Mouse (Mus musculus): ENCODE measurements around the gene Psmc3ip.
"Not testable (repeated sequence)": the region's sequence is repeated elsewhere in the genome, so short reads cannot be mapped to it uniquely, and the experiment has no call there.

The Psmc3ip gene

DNA sequence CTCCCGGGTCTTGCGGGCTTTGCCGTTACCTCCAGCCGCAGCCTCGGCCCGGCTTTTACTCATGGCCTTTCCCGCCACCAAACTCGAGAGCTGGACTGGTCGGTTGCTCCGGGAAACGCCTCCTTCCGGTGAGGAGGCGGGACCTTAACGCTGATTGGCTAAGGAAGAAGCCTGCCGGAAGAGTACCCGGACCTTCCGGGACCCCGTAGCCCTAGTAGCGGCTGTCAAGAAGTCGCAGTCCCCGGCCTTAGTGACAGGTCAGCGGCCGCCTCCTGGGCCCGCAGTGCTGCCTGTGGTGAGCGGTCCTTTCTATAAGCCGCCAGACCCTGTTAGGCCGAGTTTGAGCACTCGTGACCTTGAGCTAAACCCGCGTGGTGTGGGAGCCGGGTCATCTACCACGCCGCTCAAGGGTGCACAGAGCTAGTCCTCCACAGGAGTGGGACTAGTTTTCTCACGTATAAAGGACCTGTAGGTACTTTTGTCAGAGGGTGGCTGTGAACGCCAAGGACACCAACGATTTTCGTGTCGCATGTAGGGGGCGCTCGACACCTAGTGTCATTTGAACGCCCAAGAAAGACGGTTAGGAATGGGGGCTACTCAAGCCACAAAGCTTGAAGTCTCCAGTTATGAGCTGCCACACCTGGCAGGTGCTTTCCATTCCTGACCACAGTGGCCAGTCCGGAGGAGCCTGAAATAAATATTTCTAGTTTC, at the start of gene Psmc3ip:
Gene Psmc3ip, minus strand, starts transcription at position 123 of the 711 bp plus-strand sequence.
- DNase-seq (ENCODE audit: low spot score in 2 of 2) = peak; percentile 93 to 95

DNA sequence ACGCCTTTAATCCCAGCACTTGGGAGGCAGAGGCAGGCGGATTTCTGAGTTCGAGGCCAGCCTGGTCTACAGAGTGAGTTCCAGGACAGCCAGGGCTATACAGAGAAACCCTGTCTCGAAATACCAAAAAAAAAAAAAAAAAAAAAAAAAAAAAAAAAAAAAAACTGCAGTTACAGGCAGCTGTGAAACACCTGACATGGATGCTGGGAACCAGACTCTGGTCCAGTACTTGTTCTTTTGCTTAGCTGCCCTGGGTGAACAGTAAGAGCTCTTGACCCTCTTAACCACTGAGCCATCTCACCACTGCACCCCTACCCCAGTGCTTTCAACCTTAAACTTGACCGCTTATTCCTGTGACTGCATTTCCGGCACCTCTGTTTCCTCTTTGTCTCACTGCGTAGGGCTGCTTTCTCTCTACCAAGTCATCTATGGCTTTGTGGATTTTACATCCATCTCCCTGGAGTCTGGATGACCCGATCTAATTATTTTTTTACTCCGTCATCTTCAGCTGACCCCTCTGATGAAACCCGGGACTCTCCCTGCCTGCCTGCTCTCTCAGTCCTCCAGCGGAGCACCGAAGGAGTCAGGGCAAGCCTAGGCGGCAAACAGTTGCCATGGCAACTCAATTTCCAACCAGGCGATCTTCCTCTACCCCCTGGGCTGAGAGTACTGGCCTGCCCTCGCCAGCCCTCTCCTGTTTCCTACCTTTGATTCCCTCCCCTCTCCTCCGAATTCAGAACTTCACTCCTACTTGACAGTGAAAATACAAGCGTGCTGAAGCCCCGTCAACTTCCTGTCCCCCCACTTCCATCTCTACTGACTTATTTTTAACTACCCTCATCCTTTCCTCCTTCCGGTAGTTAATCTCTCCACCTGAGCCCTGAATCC, 48.3 kb upstream of the Psmc3ip start:
- DNase-seq (ENCODE audit: low spot score in 2 of 2) = peak; percentile 65 to 66

DNA sequence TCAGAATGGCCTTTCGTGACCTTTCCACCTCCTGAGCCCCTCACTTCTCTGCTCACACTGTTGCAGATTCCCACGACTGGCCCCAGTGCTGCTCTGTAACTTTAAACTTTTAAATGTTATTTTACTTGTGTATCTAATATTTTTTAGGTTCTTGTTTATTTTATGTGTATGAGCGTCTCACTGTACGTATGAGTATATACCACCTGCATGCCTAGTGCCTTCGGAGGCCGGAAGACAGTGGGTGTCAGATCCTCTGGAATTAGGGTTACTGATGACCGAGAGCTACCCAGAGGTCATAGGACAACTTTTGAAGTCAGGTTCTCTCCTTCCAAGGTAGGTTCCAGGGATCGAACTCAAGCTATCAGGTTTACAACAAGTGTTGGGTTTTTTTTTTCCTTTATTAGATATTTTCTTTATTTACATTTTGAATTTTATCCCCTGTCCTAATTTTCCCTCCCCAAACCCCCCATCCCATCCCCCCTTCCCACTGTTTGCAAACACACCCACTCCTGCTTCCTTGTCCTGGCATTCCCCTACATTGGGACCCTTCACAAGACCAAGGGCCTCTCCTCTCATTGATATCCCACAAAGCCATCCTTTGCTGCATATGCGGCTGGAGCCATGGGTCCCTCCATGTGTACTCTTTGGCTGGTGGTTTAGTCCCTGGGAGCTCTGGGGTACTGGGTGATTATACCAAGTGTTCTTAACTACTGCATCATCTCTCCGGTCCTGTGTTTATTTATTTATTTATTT, 47.2 kb upstream of the Psmc3ip start:
- no peak for DNase-seq (ENCODE audit: low spot score in 2 of 2)

DNA sequence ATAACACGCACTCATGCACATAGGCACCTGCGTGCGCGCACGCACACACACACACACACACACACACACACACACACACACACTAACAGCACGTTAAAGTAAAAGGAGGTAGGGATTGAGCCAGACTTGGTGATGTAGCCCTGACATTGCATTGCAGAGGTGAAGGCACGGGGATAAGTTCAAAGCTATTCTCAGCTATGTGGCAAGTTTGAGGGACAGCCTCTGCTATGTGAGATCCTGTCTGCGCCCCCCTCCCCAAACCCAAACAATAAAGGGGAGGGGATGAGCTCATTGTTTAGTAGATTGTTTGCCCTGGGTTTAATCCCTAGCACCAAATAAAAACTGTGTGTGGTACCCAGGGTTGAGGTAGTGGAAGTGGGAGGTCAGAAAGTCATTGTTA, 45.9 kb upstream of the Psmc3ip start:
- no peak for DNase-seq (ENCODE audit: low spot score in 2 of 2)

DNA sequence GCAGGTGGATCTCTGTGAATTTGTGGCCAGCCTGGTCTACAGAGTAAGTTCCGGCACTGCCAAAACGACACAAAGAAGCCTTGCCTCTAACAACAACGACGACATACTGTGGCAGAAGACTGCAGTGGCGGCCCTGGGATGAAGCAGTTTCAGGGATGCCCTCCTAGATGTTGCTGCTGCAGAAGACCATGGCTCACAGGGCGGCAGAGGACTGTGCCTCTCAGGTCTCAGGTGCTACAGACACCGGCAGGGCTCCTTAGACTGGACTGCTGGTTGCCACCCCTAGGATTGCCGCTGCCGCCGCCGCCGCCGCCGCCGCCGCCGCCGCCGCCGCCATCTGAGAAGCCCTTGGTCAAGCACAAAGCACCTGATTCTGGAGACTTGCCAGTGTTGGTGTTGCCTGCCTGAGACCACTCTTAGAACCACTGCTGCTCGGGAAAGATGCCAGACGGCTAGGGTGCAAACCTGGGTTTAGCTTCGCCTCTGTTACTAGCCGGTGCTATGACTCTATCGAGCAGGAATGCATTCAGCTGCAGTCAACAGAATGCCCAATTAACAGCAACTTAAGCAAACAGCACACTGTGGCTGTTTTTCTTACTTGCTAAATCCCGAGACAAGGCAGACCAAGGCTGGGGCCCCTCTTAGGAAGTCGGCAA, 45.1 kb upstream of the Psmc3ip start:
- no peak for DNase-seq (ENCODE audit: low spot score in 2 of 2)

DNA sequence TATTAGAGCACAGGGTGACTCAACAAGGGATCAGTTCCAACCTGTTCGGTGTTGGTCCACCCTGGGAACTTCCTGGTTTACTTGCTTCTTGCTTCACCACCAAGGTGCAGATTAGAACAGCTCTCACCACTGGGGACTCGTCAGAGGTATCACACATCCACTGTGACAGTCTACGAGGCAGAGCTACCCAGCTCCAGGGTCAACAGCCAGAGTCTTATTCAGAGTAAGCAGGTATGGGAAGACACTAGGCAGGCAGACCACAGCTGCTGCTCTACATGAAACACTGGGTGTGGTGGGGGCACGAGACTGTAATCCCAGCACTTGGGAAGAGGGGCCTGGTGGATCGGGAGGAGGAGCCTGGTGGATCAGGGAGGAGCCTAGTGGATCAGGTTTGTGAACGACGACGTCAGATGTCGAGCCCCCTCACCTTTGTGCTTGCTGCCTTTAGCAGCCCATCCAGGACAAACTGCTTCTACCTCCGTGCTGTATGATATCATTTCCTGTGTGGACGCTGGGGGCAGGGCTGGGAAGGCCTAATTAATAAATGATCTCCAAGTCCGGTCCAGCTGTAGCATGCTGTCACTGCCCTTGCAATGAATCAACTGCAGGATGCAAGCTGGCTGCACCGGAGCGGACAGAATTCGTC, 43.4 kb upstream of the Psmc3ip start:
- DNase-seq (ENCODE audit: low spot score in 2 of 2) = no peak

DNA sequence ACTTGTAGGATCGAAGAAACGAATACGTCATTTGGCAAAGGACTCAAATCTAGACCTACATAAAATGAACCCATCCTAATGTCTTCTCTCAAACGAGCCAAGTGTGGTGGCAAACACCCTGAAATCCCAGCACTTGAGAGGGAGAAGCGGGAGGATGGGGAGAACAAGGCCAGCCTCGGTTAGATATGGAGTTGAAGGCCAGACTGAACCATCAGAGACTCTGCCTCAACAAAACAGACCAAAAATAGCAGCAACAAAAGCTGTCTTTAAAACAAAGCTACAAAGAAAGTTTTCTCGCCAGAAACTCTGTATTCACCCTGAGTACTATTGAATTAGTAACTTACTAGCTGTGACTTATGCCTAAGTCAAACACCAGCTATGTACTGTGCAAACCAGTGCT, 41.8 kb upstream of the Psmc3ip start:
- DNase-seq (ENCODE audit: low spot score in 2 of 2) = no peak

DNA sequence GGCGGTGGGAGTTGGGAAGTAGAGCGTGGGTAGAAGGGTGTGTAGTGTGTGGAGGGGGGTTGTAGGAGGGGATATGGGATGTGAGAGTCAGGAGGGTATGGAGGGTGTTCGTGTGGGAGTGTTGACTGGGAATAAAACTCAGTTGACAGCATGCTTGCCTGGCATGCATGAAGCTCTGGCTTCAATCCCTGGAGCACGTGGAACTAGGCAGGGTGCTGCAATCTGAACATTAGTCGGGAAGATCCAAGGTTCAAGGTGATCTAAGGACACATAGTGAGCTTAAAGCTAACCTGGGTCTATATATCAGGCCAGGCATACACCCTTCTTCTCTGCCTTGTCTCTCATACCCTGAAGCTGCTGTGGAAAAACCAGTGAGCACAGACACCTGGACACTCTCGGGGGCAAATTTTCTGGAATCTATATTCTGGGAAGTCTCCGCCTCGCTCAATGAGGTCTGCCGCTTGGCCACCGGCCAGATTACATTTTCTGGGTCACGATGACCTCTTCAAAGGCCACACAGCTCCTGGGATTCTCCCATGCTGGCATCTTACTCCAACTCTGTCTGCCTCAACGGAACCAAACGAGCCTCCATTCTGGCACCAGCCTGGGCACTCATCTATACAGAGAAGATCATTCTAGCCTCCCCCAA, 39.1 kb upstream of the Psmc3ip start:
- DNase-seq (ENCODE audit: low spot score in 2 of 2) = no peak

DNA sequence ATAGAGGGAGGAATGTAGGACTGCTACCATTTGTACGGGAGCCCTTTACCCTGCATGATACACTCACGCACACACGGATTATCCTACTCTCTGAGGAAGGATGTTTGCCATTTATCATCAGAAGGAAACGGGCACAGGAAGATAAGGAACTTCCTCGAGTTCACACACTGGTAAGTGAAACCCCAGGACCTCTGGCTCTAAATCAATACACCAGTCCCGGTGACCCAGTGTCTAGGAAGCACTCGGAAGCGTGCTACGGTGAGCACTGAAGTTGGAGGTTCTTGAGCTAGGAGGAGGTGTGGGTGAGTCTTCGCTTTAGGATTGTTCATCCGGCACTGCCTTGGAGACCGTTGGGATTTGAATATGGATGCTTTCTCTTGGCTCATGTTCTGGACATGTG, 37.8 kb upstream of the Psmc3ip start:
- DNase-seq (ENCODE audit: low spot score in 2 of 2) = no peak

DNA sequence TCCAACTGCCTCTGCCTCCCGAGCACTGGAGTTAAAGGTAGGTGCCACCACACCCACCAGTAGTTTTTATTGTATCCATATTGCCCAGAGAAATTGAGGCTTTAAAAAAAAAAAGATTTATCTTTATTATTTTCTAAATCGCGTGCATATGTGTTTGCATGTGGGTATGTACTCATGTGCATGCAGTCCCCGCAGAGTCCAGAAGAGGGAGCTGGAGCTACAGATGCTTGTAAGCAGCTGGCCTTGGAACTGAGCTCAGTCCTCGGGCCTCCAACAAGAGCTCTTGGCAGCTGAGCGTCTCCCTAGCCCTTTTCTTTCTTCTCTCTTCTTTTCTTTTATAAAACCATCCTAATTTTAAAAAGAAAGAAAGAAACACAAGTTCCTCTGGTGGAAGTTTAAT, 36.5 kb upstream of the Psmc3ip start:
- no peak for DNase-seq (ENCODE audit: low spot score in 2 of 2)

DNA sequence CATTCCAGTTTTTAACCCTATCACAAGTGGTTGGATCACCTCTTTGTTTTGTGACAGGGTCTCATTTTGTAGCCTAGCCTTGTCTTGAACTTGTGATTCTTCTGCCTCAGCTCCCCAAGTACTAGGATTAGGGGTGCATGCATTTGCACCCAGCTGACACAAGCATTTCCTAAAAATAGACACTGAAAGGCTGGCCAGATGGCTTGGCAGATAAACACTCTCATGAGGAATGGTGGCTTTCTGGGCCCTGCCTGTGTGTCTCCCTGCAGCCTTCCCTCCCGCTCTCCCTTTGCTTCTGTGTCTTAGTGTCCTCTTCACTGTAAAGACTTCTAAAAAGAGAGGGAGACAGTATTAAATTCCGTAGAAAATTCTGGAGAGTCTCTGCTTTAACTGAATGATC, 36.0 kb upstream of the Psmc3ip start:
- no peak for DNase-seq (ENCODE audit: low spot score in 2 of 2)

DNA sequence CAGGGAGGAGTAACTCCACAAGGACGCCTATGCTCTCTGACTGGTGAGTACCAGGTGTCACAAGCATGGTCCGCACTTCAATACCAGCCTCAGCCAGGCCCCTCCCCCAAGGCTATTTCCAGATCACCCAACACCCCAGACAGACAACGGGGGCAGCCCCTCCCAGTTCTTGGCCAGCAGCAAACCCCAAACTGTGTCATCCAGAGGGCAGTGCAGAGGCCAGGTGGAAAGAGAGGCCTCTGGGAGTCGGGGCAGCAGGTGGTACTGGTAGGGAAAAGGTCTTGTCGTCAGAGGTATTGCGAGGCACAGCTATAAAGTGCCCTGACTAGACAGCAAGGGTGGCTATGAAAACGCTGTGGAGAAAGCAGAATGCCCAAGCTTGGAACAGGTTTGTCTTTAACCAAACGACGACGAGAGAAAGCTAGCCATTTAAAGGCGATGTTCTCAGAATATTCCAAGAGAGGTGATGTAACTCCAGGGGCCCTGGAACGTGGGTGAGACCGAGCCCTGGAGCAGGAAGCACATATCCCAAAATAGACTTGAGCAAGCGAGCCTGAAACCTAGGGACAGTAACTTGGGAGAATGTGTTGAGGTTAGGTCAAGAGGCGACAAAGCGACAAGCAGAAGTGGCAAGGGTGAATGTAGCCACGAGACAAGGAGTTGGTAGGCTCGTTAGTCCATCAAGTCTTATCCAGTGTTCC, 35.0 kb upstream of the Psmc3ip start:
- no peak for DNase-seq (ENCODE audit: low spot score in 2 of 2)

DNA sequence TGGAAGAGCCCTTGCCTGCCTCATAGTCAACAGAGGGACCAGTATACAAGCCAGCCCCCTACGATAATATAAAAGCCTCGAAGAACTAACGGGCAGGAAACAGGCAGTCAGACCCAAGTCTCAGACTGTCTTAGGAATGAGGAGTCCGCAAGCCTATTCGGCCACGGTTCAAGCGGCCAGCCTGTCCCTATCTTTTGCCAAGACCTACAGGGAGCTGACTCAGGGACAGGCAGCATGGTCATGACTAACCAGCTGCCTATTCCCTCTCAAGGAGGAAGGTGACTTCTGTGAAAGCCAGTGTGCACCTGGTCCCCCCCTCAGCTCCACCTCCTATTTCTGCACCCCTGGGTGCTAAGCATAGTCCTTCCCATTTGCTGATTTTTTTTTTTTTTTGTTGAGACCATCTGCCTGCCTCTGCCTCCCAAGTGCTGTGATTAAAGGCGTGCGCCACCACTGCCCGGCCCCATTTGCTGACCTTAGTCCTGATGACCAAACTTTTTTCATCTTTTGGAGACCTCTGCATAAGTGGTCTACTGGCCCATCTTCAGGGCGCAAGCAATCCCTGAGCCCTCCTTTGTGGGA, 33.9 kb upstream of the Psmc3ip start:
- DNase-seq (ENCODE audit: low spot score in 2 of 2) = no peak

DNA sequence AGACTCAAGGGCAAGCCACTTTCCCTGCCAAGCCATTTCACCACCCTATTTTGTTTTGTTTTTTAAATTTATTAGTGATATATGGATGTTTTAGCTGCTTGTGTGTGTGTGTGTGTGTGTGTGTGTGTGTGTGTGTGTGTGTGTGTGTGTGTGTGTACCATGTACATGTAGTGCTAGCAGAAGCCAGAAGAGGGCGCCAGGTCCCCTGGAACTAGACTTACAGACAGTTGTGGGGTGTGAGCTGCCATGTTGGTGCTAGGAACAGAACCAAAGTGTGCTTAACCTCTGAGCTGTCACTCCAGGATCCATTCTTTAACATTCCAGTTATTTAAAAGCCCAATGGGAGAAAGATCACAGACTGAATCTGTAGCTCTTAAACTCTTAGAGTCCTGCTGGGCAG, 31.8 kb upstream of the Psmc3ip start:
- DNase-seq (ENCODE audit: low spot score in 2 of 2) = no peak

DNA sequence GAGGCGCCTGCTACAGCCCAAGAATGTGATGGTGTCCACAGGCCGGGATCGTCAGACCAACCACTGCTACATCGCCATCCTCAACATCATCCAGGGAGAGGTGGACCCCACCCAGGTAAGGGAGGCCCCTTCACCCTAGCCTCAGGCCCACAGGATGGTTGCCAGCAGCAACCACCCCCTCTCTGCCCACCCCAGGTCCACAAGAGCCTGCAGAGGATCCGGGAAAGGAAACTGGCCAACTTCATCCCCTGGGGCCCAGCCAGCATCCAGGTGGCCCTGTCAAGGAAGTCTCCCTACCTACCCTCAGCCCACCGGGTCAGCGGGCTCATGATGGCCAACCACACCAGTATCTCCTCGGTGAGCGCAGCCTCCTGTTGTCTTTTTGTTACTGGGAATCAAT, 29.8 kb upstream of the Psmc3ip start:
- DNase-seq (ENCODE audit: low spot score in 2 of 2) = not testable (repeated sequence)

DNA sequence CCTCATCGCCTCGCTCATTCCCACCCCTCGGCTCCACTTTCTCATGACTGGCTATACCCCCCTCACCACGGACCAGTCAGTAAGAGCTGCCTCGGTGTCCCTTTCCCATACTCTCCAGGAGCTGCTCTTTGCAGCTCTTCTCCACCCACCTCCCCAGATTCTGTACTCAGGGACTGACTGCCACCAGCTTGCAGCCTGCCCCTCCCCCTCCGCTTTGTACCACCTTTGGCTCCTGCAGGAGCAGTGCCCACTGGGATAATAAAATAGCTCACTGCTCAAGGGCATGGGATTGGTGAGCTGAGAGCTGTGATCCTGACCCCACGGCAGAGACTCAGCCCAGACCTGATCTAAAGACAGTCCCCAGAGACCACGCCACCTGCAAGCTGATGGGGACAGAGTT, 29.3 kb upstream of the Psmc3ip start:
- DNase-seq (ENCODE audit: low spot score in 2 of 2) = not testable (repeated sequence)

DNA sequence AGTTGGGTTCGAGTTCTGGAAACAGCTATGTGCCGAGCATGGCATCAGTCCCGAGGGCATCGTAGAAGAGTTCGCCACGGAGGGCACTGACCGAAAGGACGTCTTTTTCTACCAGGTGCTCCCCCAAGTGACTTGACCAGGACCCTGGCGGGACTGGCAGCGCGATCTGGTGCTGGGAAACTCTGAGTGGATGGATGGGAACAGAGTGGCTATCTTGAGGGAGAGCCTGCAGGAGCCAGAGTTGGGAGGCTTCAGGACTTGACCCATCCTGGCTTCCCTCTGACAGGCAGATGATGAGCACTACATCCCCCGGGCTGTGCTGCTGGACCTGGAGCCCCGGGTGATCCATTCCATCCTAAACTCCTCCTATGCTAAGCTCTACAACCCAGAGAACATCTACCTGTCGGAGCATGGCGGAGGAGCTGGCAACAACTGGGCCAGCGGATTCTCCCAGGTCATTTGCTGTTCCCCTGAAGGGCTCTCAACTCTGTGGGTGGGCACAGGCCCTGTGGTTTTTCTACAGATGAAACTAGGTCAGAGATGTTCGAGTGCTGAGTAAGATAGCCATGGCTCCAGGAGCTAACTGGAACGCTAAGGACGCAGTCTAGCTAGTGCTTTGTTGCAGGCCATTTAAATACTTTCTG, 25.4 kb upstream of the Psmc3ip start:
- DNase-seq (ENCODE audit: low spot score in 2 of 2) = no peak

DNA sequence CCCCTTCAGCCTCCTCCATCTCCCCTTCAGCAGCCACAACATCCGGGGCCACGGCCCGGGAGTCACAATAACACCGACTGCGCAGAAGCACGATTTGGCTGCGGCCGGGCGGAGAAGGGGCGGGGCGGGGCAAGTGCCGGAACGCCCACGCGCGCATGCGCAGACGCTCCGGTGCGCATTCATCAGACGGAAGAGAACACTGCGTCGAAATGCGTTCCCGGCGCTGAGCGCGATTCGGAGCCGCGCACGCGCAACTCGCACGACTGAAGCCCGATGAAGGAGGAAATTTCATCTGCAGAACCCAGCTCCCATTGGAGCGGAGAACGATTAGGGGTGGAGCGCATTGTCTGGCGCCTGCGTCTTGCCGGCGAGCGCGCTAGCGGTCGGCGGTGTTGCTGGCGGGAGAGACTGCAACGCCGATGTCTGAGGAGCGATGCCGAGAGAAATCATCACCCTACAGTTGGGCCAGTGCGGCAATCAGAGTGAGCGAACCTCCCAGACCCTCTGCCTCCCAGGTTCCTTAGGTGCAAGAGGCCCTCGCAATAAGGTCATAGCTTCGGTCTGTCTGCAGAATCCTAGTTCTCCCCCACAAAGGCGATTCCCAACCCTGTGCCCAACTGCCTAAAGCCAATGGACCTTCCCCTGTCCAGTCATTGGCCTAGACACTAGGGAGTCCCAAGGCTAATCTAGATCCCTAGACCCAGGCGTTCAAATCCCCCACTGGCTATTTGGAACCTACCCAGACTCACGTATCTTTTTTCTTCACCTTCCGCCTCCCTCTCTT, 24.7 kb upstream of the Psmc3ip start, which contains the start of the genes Retreg3 and Tubg1:
Gene Retreg3, minus strand, starts transcription at position 133 of the 784 bp plus-strand sequence.
Gene Tubg1, plus strand, starts transcription at position 178 of the 784 bp plus-strand sequence.
- peak; percentile 99 for DNase-seq (ENCODE audit: low spot score in 2 of 2)
